Mouse (Mus musculus): ENCODE measurements at regions not wholly inside any gene's neighbourhood (a gene's known extent, or its start where the extent isn't known, plus 50 kb on each side); places are given as distances from the start of the nearest gene placed in this dataset.

DNA sequence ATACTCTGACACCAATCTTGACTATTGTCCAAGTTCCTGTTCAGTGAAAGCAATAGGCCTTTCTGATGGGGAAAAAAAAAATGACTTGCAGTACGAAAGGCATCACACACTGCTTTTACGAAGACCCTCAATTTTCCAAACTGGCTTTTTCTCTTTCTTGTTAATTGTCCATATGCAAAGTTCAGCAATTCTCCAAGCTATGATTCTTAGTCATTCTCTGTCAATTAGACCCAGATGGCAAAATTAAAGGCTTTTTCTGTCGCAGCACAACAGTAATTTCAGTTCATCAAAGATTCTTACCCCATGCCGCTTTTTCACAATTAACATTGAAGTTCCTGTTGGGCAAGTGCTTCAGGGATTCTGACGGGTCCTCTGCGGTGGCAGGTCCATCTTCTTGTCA is 1343.2 kb upstream of the Slc10a2 start:
- DNase-seq (ENCODE audit: low spot score) (no peak), ATAC-seq (ENCODE audit: insufficient number of reproducible peaks, low FRiP score, low TSS enrichment, low read depth) (no peak)
- H3K27me3 ChIP-seq (ENCODE audit: control insufficient read depth, insufficient read depth, low read length), result no peaks in the 10 kb centered on the region
- H3K4me1 ChIP-seq (ENCODE audit: control insufficient read depth, insufficient read depth, low read length), result no peaks in the 10 kb centered on the region
- no peak overlapping the region for H3K27ac ChIP-seq (replicated peaks; ENCODE audit: low read depth, low read length)
- 40% methylated on average over 6 of the region's 6 CpGs for WGBS
- H3K36me3 ChIP-seq (ENCODE audit: control insufficient read depth, insufficient read depth, low read length), result no peaks in the 10 kb centered on the region
- no peak overlapping the region for H3K9ac ChIP-seq (ENCODE audit: low read length)
- H3K4me2 ChIP-seq (ENCODE audit: low read depth, severe bottlenecking), result no peak overlapping the region
- H3K4me3 ChIP-seq (ENCODE audit: low read depth, low read length), result no peak overlapping the region
- no peaks in the 10 kb centered on the region for H3K9me3 ChIP-seq (ENCODE audit: control insufficient read depth, low read length)

DNA sequence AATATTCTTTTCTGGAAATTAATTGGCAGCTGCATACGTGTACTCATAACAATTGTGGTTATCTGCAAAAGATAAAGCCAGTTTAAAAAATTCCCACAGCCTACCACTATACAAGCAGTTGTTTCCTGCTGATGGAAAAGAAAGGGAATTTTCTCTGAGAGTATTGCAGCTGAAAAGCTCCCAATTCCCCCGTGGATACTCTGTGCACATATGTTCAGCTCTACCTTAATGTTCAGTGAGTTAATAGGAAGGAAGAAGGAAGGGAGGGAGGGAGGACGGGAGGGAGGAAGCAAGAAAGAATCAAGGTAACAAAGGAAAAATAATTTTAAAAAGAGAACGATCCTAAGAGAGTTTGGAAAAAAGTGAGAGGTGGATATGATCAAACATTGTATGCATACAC is 1333.9 kb upstream of the Slc10a2 start:
- DNase-seq (ENCODE audit: low spot score), result no peak

More for the DNA sequence above, 1333.9 kb upstream of the Slc10a2 start:
- H3K27me3 ChIP-seq (ENCODE audit: control insufficient read depth, insufficient read depth, low read length), result no peaks in the 10 kb centered on the region
- 75% methylated on average over 4 of the region's 4 CpGs for WGBS
- no peak overlapping the region for H3K4me3 ChIP-seq (ENCODE audit: low read depth, low read length)
- H3K4me1 ChIP-seq (ENCODE audit: control insufficient read depth, insufficient read depth, low read length), result no peaks in the 10 kb centered on the region
- no peak overlapping the region for H3K4me2 ChIP-seq (ENCODE audit: low read depth, severe bottlenecking)
- no peaks in the 10 kb centered on the region for H3K36me3 ChIP-seq (ENCODE audit: control insufficient read depth, insufficient read depth, low read length)
- no peaks in the 10 kb centered on the region for H3K9me3 ChIP-seq (ENCODE audit: control insufficient read depth, low read length)
- no peak overlapping the region for H3K9ac ChIP-seq (ENCODE audit: low read length)
- no peak for ATAC-seq (ENCODE audit: insufficient number of reproducible peaks, low FRiP score, low TSS enrichment, low read depth)
- H3K27ac ChIP-seq (replicated peaks; ENCODE audit: low read depth, low read length), result no peak overlapping the region
